Mouse (Mus musculus) v-Abl transformed pro-B cells (cell line): Measurements from ENCODE around the gene Cacul1.

Experiments
- in situ Hi-C, 2 experiments: fragments of 400-800 bp; cut with MboI; formaldehyde crosslinking; loops; one replicate each; pipeline ENCODE4 v1.15.1; 2025; ENCODE audit not compliant: unreplicated experiment in 2 of 2

Cacul1 gene

GRCm38 (mm10) chr19:60580582-60581339, at the start of gene Cacul1:
Gene Cacul1, minus strand, starts transcription at chr19:60581025.
- in situ Hi-C loops: no loop called here

GRCm38 (mm10) chr19:60619420-60619819, 38.6 kb upstream of the Cacul1 start:
- in situ Hi-C loops: loop anchor here in 1 of 2 experiments (10.0 to 25.0 kb wide), 2 partner anchors 115 to 1157 kb away; partner anchors contain the start of gene Emx2

- in situ Hi-C loops: loop anchor here in 1 of 2 experiments (10.0 to 25.0 kb wide), 2 partner anchors 118 to 1155 kb away; partner anchors contain the start of gene Emx2
Observed at GRCm38 (mm10) chr19:60617007-60617406, 36.2 kb upstream of the Cacul1 start.

GRCm38 (mm10) chr19:60615470-60616200, 34.8 kb upstream of the Cacul1 start:
- in situ Hi-C loops: loop anchor here in 1 of 2 experiments (10.0 to 25.0 kb wide), 2 partner anchors 119 to 1153 kb away; partner anchors contain the start of gene Emx2

GRCm38 (mm10) chr19:60611525-60612215, 30.8 kb upstream of the Cacul1 start:
- in situ Hi-C loops: loop anchor here (5.0 to 25.0 kb wide), 3 partner anchors 123 to 1149 kb away; partner anchors contain the start of gene Emx2 (in 1 of the 2)

GRCm38 (mm10) chr19:60608766-60609165, 27.9 kb upstream of the Cacul1 start:
- in situ Hi-C loops: loop anchor here in 1 of 2 experiments (25.0 kb wide), 1 partner anchor 1146 kb away; the partner anchor contains the start of gene Emx2

GRCm38 (mm10) chr19:60603586-60603985, 22.8 kb upstream of the Cacul1 start:
- in situ Hi-C loops: loop anchor here in 1 of 2 experiments (25.0 kb wide), 1 partner anchor 1141 kb away; the partner anchor contains the start of gene Emx2

GRCm38 (mm10) chr19:60602066-60602465, 21.2 kb upstream of the Cacul1 start:
- in situ Hi-C loops: loop anchor here in 1 of 2 experiments (25.0 kb wide), 1 partner anchor 1140 kb away; the partner anchor contains the start of gene Emx2

- in situ Hi-C loops: no loop called here
Observed at GRCm38 (mm10) chr19:60598025-60598697, 17.3 kb upstream of the Cacul1 start.

- in situ Hi-C loops: no loop called here
Observed at GRCm38 (mm10) chr19:60589646-60590045, 8.8 kb upstream of the Cacul1 start.

- in situ Hi-C loops: no loop called here
Observed at GRCm38 (mm10) chr19:60586652-60587051, 5.8 kb upstream of the Cacul1 start.

GRCm38 (mm10) chr19:60583201-60583600, 2.4 kb upstream of the Cacul1 start:
- in situ Hi-C loops: no loop called here

- in situ Hi-C loops: no loop called here
Observed at GRCm38 (mm10) chr19:60581377-60582290, 809 bp upstream of the Cacul1 start.

- in situ Hi-C loops: no loop called here
Observed at GRCm38 (mm10) chr19:60579771-60580581, 849 bp downstream of the Cacul1 start.

GRCm38 (mm10) chr19:60576741-60577140, 4.1 kb downstream of the Cacul1 start:
- in situ Hi-C loops: no loop called here

GRCm38 (mm10) chr19:60560497-60560896, 20.3 kb downstream of the Cacul1 start:
- in situ Hi-C loops: loop anchor here (25.0 kb wide), 3 partner anchors 373 to 648 kb away; partner anchors contain the start of gene Rab11fip2 (in 1 of the 2)

- in situ Hi-C loops: loop anchor here (5.0 to 25.0 kb wide), 8 partner anchors 90 to 643 kb away; partner anchors contain the start of genes Prlhr (in 1 of the 2) and Rab11fip2 (in 1 of the 2)
Observed at GRCm38 (mm10) chr19:60554866-60555438, 25.9 kb downstream of the Cacul1 start.
